Mouse (Mus musculus): ENCODE results near the gene Pctp. TPM values are rescaled to one million over a fixed set of nuclear protein-coding genes. Genes with fewer than 3 reads are reported as not detected.

Pctp gene
- polyA plus RNA-seq, 1 experiment from 2014 or later: 10.5 TPM

GRCm38 (mm10) chr11:89977746-89978352, 24.8 kb downstream of the Pctp start:
- H3K9me3 ChIP-seq (ENCODE audit: control insufficient read depth): no peaks in the 10 kb centered on the region
- H3K36me3 ChIP-seq (ENCODE audit: control insufficient read depth, insufficient read depth): no peaks in the 10 kb centered on the region
- H3K4me2 ChIP-seq (replicated peaks; ENCODE audit: low read depth): no peak overlapping the region
- H3K4me3 ChIP-seq (ENCODE audit: low read depth, low read length): no peak overlapping the region
- H3K4me1 ChIP-seq (replicated peaks; ENCODE audit: control insufficient read depth, insufficient read depth, low read length): no peaks in the 10 kb centered on the region
- no peak for ATAC-seq
- TF ChIP-seq CTCF (IDR thresholded peaks at IDR 0.05; ENCODE audit: low read depth): no peak
- no peaks in the 10 kb centered on the region for H3K27me3 ChIP-seq (replicated peaks; ENCODE audit: control insufficient read depth, insufficient read depth, low read length)
- no peak overlapping the region for H3K9ac ChIP-seq (ENCODE audit: low read depth, low read length)
- H3K27ac ChIP-seq (ENCODE audit: low read depth, low read length): peak overlapping the region; percentile 31
- 48% methylated on average over 7 of the region's 7 CpGs for WGBS

- Histone ChIP-seq H3K27ac (ENCODE audit: low read depth, low read length) (no peak overlapping the region), H3K27me3 (replicated peaks; ENCODE audit: control insufficient read depth, insufficient read depth, low read length) (no peaks in the 10 kb centered on the region), H3K4me1 (replicated peaks; ENCODE audit: control insufficient read depth, insufficient read depth, low read length) (no peaks in the 10 kb centered on the region), H3K9me3 (ENCODE audit: control insufficient read depth) (no peaks in the 10 kb centered on the region), H3K4me2 (replicated peaks; ENCODE audit: low read depth) (no peak overlapping the region), H3K4me3 (ENCODE audit: low read depth, low read length) (no peak overlapping the region), H3K9ac (ENCODE audit: low read depth, low read length) (no peak overlapping the region), H3K36me3 (ENCODE audit: control insufficient read depth, insufficient read depth) (no peaks in the 10 kb centered on the region)
- ATAC-seq: no peak
- no peak for TF ChIP-seq CTCF (IDR thresholded peaks at IDR 0.05; ENCODE audit: low read depth)
- WGBS: 95% methylated on average over 5 of the region's 5 CpGs
Observed at GRCm38 (mm10) chr11:89976361-89976760, 26.3 kb downstream of the Pctp start.

GRCm38 (mm10) chr11:89971296-89971695, 31.4 kb downstream of the Pctp start:
- H3K4me2 ChIP-seq (replicated peaks; ENCODE audit: low read depth): no peak overlapping the region
- no peak overlapping the region for H3K9ac ChIP-seq (ENCODE audit: low read depth, low read length)
- no peaks in the 10 kb centered on the region for H3K4me1 ChIP-seq (replicated peaks; ENCODE audit: control insufficient read depth, insufficient read depth, low read length)
- ATAC-seq: no peak
- H3K9me3 ChIP-seq (ENCODE audit: control insufficient read depth): no peaks in the 10 kb centered on the region
- TF ChIP-seq CTCF (IDR thresholded peaks at IDR 0.05; ENCODE audit: low read depth): no peak
- H3K4me3 ChIP-seq (ENCODE audit: low read depth, low read length): no peak overlapping the region
- no peaks in the 10 kb centered on the region for H3K36me3 ChIP-seq (ENCODE audit: control insufficient read depth, insufficient read depth)
- no peak overlapping the region for H3K27ac ChIP-seq (ENCODE audit: low read depth, low read length)
- H3K27me3 ChIP-seq (replicated peaks; ENCODE audit: control insufficient read depth, insufficient read depth, low read length): no peaks in the 10 kb centered on the region
- 55% methylated on average over 3 of the region's 3 CpGs for WGBS

- Histone ChIP-seq H3K27me3 (replicated peaks; ENCODE audit: control insufficient read depth, insufficient read depth, low read length) (no peaks in the 10 kb centered on the region), H3K4me3 (ENCODE audit: low read depth, low read length) (no peak overlapping the region), H3K9ac (ENCODE audit: low read depth, low read length) (no peak overlapping the region), H3K9me3 (ENCODE audit: control insufficient read depth) (no peaks in the 10 kb centered on the region), H3K4me1 (replicated peaks; ENCODE audit: control insufficient read depth, insufficient read depth, low read length) (no peaks in the 10 kb centered on the region), H3K27ac (ENCODE audit: low read depth, low read length) (no peak overlapping the region), H3K4me2 (replicated peaks; ENCODE audit: low read depth) (no peak overlapping the region), H3K36me3 (ENCODE audit: control insufficient read depth, insufficient read depth) (no peaks in the 10 kb centered on the region)
- TF ChIP-seq CTCF (IDR thresholded peaks at IDR 0.05; ENCODE audit: low read depth): no peak
- ATAC-seq: no peak
- WGBS: 43% methylated on average over 4 of the region's 4 CpGs
Observed at GRCm38 (mm10) chr11:89970726-89971125, 32.0 kb downstream of the Pctp start.

- TF ChIP-seq CTCF (IDR thresholded peaks at IDR 0.05; ENCODE audit: low read depth): no peak
- Histone ChIP-seq H3K9me3 (ENCODE audit: control insufficient read depth) (no peaks in the 10 kb centered on the region), H3K4me2 (replicated peaks; ENCODE audit: low read depth) (no peak overlapping the region), H3K27me3 (replicated peaks; ENCODE audit: control insufficient read depth, insufficient read depth, low read length) (no peaks in the 10 kb centered on the region), H3K36me3 (ENCODE audit: control insufficient read depth, insufficient read depth) (no peaks in the 10 kb centered on the region), H3K9ac (ENCODE audit: low read depth, low read length) (no peak overlapping the region), H3K4me3 (ENCODE audit: low read depth, low read length) (no peak overlapping the region), H3K27ac (ENCODE audit: low read depth, low read length) (no peak overlapping the region), H3K4me1 (replicated peaks; ENCODE audit: control insufficient read depth, insufficient read depth, low read length) (no peaks in the 10 kb centered on the region)
- no peak for ATAC-seq
- 67% methylated on average over 4 of the region's 4 CpGs for WGBS
Observed at GRCm38 (mm10) chr11:89969131-89969530, 33.6 kb downstream of the Pctp start.

- H3K9me3 ChIP-seq (ENCODE audit: control insufficient read depth): no peaks in the 10 kb centered on the region
- H3K27me3 ChIP-seq (replicated peaks; ENCODE audit: control insufficient read depth, insufficient read depth, low read length): no peaks in the 10 kb centered on the region
- H3K9ac ChIP-seq (ENCODE audit: low read depth, low read length): no peak overlapping the region
- H3K4me1 ChIP-seq (replicated peaks; ENCODE audit: control insufficient read depth, insufficient read depth, low read length): no peaks in the 10 kb centered on the region
- H3K4me3 ChIP-seq (ENCODE audit: low read depth, low read length): no peak overlapping the region
- 88% methylated on average over 3 of the region's 3 CpGs for WGBS
- no peak for ATAC-seq
- no peaks in the 10 kb centered on the region for H3K36me3 ChIP-seq (ENCODE audit: control insufficient read depth, insufficient read depth)
- no peak overlapping the region for H3K27ac ChIP-seq (ENCODE audit: low read depth, low read length)
- TF ChIP-seq CTCF (IDR thresholded peaks at IDR 0.05; ENCODE audit: low read depth): no peak
- H3K4me2 ChIP-seq (replicated peaks; ENCODE audit: low read depth): no peak overlapping the region
Observed at GRCm38 (mm10) chr11:89950691-89951270, 51.9 kb downstream of the Pctp start.
